Mouse (Mus musculus): Measurements from ENCODE around the gene Gm20521.

The Gm20521 gene

GRCm38 (mm10) chr14:54883154-54884021 is at the start of gene Gm20521, which contains the start of gene Bcl2l2:
Gene Gm20521, plus strand, starts transcription at chr14:54883441.
Gene Bcl2l2, plus strand, starts transcription at chr14:54883377.
- peak; percentile 80 to 88 for DNase-seq

GRCm38 (mm10) chr14:54843461-54843860 is 39.8 kb upstream of the Gm20521 start:
- peak in 1 of 2 experiments; percentile 28 for DNase-seq

GRCm38 (mm10) chr14:54855726-54856125 is 27.5 kb upstream of the Gm20521 start:
- DNase-seq, result no peak

- no peak for DNase-seq
These were observed 26.5 kb upstream of the Gm20521 start for GRCm38 (mm10) chr14:54856703-54857102.

GRCm38 (mm10) chr14:54857891-54858290 is 25.4 kb upstream of the Gm20521 start:
- DNase-seq, result peak; percentile 62 to 64

- peak; percentile 80 to 85 for DNase-seq
These were observed 22.7 kb upstream of the Gm20521 start for GRCm38 (mm10) chr14:54860511-54860910.

- DNase-seq, result peak; percentile 94
These were observed 19.5 kb upstream of the Gm20521 start for GRCm38 (mm10) chr14:54863501-54864312.

- DNase-seq, result no peak
These were observed 18.8 kb upstream of the Gm20521 start for GRCm38 (mm10) chr14:54864313-54865036.

- DNase-seq, result no peak
These were observed 17.6 kb upstream of the Gm20521 start for GRCm38 (mm10) chr14:54865626-54866025.

GRCm38 (mm10) chr14:54866268-54866667 is 17.0 kb upstream of the Gm20521 start:
- no peak for DNase-seq

- peak in 1 of 2 experiments; percentile 32 for DNase-seq
These were observed 16.3 kb upstream of the Gm20521 start for GRCm38 (mm10) chr14:54866936-54867335.

- DNase-seq, result no peak
These were observed 15.2 kb upstream of the Gm20521 start for GRCm38 (mm10) chr14:54868026-54868425.

GRCm38 (mm10) chr14:54870861-54871260 is 12.4 kb upstream of the Gm20521 start, which contains the start of gene Homez:
Gene Homez, minus strand, starts transcription at chr14:54870961.
- no peak for DNase-seq

- no peak for DNase-seq
These were observed 9.1 kb upstream of the Gm20521 start for GRCm38 (mm10) chr14:54874165-54874564.

GRCm38 (mm10) chr14:54875844-54876538 is 7.2 kb upstream of the Gm20521 start:
- no peak for DNase-seq

GRCm38 (mm10) chr14:54876539-54877047 is 6.6 kb upstream of the Gm20521 start:
- peak; percentile 92 to 95 for DNase-seq

GRCm38 (mm10) chr14:54877048-54877715 is 6.1 kb upstream of the Gm20521 start, which contains the start of gene Ppp1r3e:
Gene Ppp1r3e, minus strand, starts transcription at chr14:54877550.
- peak; percentile 75 to 77 for DNase-seq

- peak in 1 of 2 experiments; percentile 16 for DNase-seq
These were observed 926 bp downstream of the Gm20521 start for GRCm38 (mm10) chr14:54884022-54884712.

- no peak for DNase-seq
These were observed 2.1 kb downstream of the Gm20521 start for GRCm38 (mm10) chr14:54885309-54885708.

- DNase-seq, result no peak
These were observed 9.0 kb downstream of the Gm20521 start, which contains the start of gene Pabpn1 for GRCm38 (mm10) chr14:54892200-54892599. Gene Pabpn1, plus strand, starts transcription at chr14:54892500.
